Mouse (Mus musculus) adrenal gland, adult (tissue): Measurements from ENCODE around the gene Mapkap1.
A peak's percentile ranks its signal among the peaks of the same experiment; 100 is the strongest.

Experiments used
- DNase-seq, 2 experiments: peaks; one replicate each; pipeline ENCODE4 v3.0.0; 2022 to 2023; ENCODE audit warnings: low spot score in 1 of 2; ENCODE audit not compliant: inconsistent age in 2 of 2

Mapkap1 gene

DNA sequence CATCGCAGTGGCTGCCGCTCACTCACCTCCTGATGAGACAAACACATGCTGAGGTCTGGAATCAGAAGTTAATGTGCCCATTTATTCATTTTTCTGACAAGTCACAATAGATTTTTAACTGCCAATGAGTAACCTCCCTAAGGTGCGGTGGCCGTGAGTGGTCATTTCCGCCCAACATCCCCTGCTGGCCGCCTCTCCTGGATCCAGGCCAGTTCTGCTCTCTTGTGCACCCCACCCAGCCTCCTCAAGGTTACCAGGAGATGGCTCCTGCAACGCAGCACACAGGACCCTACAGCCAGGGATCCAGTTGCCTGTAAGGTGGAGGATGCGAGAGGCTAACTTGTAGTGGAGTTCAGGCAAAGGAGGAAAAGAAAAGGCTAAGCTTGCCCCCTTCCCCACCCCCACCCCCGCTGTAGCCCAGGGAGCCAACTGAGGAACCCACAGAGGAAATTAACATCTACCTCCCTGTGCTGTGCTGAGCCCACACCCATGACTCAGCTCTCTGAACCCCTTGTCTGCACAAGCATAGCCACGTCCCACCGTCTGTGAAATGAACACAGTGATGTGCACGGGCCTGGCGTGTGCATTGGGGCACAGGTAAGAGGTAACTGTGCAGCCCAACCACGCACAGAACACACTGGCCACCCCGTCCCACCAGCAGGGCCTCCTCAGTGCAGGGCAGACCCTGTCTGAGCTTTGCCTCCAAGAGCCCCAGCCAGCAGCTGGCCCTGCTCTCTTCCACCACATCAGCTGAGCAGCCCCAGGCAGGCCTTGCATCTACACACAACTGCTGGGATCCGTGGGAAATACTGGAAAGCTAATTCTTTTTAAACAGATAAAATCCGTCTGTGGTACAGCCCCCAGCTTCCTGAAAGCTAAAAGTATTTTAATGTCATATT lies 221.0 kb downstream of the Mapkap1 start:
- DNase-seq, result no peak

DNA sequence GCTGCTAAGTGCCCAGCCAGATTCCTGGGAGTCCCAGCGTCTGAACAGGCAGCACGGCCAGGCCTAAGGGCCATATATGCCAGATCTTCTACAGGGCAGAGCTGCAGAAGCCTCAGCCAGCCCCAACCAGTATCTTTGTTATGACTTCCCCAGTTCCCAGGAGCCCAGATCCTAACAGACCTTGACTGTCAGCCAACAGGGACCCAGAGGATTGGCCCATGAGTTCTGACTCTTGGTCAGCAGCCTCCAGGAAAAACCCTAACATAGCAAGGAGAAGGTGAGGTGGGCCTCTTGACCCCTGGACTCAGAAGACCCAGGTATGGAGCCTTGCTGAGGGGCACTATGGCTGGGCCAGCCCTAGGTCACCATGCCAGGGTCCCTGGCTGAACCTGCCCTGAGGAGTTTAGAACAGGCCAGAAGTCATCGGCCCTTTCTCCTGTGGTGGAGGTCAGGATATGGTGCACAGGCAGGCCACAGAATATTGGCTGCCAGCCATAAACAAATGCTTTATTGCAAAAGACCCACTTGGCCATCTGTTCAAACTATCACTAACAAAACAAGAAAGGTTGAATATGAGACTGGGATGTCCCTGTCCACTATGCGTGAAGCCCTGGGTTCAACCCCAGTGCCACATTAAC lies 222.5 kb downstream of the Mapkap1 start:
- peak in 1 of 2 experiments; percentile 84 for DNase-seq

DNA sequence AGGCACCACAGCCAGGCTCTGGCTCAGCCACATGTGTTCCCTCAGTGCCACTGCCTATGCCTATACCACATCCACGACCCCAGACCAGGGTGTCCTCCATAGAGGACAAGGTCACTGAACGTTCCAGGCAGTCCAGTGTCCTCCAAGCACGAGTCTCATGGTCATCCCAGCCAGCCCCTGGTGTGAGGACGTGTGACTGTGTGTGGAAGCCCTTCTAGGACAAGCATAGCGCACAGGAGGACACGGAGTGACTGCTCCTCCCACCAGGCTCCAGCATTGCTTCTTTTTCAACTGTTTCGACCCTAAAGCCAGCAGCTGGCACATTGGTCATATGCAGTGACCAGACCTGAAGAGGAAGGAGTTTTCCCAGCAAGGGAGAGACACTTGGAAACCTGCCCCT lies 223.2 kb downstream of the Mapkap1 start:
- DNase-seq, result peak; percentile 73 to 83

DNA sequence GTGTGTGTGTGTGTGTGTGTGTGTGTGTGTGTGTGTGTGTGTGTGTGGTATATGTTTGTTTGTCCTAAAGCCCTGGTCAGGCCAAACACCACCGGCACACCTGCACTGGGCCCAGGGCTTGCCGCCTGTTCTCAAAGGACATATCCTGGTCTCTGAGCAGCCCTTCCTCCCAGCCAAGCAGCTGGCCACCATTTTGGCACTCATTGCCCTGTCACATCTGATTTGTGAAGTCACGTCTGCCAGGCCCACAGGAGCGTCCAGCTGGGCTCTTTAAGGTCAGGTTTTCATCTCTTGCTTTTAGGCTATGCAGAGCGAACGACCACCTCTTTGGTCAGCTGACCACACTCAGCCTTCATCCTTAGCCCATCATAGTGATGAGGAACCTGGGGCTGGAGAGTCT lies 223.9 kb downstream of the Mapkap1 start:
- no peak for DNase-seq

DNA sequence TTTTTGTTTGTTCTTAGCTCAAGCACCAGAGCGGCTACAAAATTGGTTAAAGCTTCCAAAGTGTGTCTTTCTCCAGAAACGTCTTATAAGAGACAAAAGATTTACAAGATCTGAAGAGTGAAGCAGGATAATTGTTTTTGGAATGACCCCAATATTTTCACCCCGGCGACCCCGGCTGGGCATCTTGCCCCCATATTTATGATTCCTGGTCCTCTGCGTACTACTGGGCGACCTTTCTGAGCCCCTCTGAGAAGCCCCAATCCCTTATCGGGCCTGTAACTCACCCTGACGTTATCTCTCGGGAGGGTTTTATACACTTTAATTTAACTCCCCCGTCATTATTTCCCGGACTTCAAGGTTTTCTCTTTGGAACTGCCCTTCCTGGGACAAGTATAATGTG lies 225.5 kb downstream of the Mapkap1 start:
- peak in 1 of 2 experiments; percentile 27 for DNase-seq

DNA sequence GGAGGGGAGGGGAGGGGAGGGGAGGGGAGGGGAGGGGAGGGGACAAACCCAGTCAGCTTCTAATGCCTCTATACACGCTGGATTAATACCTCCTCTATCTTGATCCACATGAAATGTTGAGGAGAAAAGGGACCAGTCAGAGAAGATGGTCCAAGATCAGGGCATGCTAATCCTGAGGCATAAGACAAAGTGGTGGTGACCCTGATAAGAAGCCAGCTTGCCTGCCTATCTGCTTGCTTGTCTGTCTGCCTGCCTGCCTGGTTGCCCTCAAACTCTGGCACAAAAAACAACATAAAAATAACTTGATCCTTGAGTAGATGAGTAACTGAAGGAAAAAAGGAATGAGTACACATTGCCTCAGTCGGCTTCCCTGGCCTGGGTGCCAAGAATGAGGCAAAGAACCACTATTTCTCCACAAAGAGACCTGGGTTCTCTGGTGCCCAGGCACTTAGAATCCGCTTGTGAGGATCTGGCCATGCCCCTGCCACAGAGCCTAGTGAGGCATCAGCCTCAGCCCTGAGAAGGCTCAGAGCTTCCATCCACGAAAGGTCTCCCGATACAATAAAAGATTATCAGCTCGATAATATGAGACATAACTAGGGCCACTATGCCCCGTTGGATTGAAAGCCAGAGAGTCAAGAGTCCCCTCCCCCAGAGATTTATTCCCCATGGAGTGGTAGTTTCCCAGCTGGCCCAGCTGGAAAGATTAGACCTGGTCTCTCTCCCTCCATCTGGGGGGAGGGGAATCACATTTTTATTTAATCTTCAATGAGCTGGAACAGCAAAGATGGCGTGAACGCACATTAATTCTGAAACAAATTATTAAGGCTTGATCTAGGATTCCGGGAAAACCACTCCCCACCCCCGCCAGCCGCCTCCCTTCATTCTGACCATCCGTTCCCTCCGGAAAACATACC lies 228.9 kb downstream of the Mapkap1 start:
- peak; percentile 42 to 76 for DNase-seq

DNA sequence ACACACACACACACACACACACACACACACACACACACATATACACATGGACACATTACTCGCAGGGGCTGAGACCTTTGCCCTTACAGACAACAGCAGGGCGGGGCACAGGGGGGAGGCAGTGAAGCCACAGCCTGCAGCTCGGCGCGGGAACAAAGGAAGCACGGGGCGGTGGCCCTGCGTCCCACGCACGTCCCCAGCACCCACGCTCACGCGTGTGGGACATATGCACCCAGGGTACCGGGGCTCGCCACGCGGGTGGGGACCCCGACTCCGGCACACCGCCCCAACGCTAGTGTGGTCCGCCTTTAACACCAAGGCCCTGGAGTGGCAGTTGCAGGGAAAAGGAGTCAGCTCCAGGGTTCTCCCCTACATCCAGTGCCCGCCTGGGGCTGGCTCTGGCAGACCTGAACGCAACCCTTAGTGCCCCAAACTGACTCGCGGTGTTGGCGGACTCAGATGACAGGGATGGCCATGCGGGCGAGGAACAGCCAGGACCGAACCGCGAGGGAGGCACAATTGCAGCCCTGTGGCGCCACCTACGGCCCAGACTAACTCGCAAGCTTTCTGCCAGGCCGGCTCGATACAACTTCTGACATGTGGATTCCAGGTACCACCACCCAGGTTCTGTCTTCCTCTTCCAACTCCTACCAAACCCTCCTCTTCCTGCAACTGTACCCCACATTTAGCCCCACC lies 232.5 kb downstream of the Mapkap1 start:
- DNase-seq, result peak; percentile 91 to 96

DNA sequence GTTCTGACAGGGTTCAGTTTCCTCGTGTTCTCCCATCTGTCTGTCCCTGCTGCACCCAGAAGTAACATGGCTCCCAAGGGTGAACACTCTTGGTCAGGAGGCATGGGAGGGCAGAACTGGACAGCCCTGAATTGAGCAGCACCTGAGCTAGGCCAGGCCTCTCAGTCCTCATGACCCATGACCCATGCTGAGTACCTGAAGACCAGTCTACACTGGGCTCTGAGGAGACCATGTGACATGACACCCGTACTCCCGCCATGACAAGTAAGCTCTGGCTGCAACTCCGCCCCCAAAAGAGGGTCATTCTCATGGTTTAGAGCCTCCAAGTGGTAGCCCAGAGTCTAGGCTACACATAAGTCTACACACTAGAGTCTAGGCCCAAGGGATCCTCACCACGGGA lies 233.2 kb downstream of the Mapkap1 start:
- DNase-seq, result peak in 1 of 2 experiments; percentile 39

DNA sequence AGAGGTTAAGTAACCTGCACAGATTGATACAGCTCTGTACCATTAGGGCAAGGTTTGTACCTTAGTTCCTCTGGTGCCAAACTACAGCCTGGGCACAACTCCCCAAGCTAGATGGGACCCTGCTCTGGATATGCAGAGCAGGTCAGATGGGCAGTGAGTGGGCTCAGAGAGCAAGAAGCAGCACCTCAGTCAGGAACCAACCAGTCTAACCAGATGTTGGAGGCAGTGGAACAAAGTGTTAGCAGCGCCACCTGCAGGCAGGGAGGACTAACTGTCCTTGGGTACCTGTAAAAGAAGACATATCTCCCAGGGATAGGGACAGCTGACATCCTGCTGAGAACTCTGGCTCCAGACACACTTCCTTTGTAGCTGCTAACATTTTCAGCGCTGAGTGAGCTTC lies 235.8 kb downstream of the Mapkap1 start:
- peak in 1 of 2 experiments; percentile 45 for DNase-seq

DNA sequence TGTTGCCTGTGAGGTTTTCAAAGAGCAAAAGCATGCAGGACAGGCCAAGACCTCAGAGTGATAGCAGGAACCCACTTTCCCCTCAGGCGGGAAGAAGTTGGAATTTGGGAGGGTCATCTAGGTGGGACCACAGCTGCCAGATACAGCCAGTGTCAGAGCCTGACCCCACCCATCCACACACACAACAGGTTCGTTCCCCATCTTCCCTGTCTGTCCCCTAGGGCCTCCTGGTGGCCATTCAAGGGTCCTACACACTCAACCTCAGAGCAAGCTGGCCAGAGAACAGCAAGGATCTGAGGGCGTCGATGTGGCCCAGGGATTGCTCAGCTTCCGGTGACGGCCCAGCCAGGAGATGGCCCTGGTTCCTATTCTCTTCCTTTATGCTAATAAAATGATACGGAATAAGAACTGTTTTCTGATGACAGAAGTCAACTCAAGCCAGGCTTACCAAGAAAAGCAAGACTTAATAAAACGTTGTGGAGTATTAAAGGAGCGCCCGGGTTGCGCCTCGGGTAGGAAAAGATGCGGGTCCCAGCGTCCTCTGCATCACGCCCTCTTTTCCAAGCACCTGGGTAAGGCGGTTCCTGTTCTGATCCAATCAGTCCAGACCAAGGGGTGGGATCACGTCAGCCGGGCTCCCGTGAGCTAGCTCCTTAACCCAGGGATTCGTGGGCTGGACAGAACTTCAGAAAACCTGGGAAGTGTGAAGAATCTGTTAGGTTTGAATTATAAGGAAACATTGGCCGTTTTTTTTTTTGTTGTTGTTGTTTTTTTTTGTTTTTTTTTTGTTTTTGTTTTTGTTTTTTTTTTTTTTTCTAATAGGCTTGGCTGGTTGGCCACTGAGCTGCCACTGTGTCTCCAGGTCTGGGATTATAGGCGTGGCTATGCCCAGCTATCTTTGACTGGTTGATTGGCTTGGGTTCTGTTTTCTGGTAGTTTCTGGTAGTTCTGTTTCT lies 238.3 kb downstream of the Mapkap1 start:
- peak in 1 of 2 experiments; percentile 64 for DNase-seq

DNA sequence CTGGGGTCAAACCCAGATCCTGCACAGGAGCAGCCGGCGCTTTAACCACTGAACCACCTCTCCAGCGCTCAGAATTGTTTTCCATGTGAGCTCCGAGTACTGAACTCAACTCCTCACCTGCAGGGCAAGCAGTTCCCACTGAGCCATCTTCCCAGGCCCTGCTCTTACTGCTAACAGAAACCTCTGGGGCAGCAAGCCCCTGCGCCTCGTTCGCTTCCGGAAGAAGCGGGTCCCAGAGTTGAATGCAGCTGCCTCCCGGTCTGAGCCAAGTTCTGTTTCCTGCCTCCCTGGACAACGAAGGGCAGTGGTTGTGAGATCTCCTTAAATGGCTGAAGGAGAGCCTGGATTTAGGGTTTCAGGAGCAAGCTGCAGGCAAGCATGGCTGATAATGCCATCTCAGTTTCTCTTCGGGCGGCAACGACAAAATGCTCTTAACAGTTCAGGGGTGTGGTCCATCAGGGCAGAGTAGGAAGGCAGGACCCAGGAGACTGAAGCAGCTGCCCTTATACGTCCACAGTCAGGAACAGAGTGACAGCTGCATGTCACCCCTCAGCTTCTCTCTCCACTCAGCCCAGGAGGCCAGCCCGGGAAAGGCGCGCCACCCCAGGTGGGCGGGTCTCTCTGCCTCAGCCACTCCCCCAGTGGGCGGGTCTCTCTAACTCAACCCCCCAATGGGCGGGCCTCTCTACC lies 239.4 kb downstream of the Mapkap1 start:
- DNase-seq, result peak; percentile 81 to 89

DNA sequence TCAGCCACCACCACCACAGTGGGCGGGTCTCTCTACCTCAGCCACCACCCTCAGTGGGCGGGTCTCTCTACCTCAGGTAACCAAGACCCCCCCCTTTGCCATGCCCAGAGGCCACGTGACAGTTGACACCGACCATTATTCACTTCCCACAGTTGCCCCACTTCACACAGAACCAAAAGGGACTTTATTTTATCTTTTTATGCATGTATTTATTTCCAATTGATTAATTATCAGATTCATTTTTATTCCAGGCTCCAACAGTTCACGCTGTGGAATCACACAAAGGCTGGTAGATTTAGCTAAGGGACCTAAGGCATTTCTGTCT lies 239.9 kb downstream of the Mapkap1 start:
- no peak for DNase-seq

DNA sequence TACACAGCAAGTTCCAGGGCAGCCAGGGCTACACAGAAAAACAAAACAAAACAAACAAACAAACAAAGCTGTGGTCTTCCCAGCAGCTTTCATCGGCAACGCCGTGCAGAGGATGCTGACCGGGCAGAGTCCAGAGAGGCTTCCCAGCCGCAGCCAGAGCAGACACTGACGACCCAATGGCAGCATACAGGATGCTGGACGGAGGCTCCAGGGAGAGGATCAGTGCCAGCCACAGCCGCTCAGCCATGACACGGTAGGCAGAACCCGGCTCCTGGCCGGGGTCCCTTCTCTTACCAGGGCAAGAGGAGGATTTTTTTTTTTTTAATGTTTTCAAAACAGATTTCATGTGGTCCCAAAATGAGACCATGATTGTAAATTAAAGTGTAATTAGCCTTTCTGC lies 240.8 kb downstream of the Mapkap1 start:
- DNase-seq, result no peak

DNA sequence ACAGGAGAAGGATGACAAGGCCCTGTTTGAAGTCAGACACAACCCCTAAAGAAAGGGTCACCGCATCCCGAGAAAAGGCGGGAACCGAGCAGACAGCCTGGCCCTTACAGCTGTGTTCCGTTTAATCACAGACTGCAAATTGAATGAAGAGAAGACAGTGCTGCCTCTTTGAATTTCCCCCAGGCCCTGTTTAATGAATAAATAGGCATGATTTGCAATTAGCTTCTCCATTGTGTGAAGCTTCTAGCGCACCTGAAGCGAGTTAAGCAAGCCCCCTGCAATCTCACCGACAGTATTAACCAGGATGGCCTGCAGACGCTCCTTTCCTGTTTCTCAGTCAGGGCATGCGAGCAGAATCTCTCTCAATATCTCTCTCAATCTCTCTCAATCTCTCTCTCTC lies 261.2 kb downstream of the Mapkap1 start:
- no peak for DNase-seq

DNA sequence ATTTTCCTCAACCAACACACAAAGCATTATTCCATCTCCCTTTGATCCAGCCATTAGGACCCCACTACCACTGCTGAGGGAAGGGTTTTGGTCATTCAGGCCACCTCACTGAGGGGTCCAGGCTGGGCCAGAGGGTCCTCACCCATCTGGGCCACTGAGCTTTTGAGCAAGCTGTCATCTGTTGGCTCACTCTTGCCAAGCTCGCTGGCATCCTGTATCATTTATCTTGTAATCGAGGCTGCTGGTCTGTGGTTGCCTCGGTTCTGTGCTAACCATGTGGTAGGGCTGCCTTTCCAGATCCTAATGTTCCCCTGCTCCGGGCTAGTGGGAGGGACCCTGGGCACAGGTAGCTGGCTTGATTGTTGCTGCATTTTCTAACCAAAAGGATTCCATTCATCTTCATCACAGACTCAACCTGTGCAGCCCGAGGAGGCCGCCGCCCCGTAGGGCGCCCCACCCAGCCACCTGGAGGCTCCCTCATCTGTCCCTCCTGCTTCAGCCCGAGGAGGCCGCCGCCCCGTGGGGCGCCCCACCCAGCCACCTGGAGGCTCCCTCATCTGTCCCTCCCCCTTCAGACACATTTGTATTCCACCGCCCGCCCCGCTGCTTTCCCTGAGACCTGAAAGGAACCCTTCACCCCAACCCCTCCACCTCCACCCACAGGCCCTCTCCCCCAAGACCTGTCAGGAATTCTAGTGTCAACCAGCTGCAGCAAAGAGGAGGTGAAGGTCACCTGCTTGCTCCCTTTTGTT lies 262.0 kb downstream of the Mapkap1 start:
- DNase-seq, result no peak

DNA sequence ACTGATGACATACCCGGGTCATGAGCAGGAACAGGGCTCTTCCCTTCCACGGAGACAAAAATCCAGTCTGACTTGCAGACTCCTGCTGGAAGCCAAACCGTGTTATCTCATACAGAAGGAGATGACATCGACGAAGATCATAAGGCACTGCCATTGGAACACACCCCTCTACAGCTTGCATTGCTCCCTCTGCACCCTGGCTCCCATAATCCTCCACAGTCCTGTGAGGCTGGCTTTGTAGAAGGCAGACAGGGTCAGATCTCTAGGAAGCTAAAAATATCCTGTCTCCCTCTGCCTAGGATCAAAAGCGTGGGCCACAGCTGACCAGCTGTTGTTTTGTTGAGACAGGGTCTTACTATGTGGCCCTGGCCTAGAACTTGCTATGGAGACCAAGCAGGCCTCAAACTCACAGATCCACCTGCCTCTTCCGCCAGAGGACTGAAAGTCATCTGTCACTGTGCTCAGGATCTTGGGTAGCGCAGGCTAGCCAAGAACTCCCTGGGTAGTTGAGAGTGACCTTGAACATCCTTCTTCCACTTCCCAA lies 262.7 kb downstream of the Mapkap1 start:
- DNase-seq, result no peak

DNA sequence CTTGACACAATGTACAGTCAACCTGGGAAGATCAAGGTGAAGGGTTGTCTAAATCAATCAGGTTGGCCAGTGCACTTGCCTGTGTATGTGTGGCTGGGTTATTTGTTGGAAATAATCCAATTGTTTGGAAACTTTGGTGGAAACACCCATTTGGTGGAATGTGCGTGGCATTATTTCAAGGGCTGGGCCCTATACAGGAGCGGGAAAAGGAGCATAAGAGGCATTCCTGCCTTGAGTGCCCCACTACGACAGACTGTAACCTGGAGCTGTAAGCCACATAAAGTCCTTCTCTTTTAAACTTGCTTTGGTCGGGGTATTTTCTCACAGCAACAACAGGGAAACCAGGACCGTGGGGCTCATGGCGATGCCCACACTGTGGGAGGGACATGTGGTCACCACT lies 263.9 kb downstream of the Mapkap1 start:
- DNase-seq, result no peak

DNA sequence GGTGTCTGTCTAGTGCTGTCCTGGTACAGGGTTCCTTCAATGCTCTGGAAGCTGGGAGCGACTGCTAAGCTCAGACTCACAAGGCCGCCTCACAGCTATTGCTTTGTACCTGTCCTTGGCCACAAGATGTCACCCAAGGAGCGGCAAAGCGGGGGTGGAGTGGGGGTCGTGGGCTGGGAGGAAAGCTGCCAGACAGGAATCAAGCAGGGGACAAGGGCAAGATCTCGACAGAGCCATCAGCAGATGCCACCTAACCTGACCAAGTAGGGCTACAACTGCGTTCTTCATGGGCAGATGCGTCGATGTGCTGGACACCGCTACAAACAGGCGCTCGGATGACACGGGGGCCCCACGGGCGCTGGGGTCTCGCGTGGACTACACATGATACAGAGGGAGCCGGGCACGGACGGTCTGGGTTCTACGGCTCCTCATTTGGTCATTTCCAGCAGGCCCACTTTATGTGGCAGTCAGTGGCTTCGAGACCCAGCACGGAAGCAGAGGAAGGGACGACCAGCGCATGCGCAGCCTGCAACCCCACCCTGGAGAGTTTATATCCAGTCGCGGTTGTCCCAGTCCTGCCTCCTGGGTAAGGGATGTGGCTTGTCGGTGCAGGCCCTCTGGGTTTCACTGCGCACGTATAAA lies 264.9 kb downstream of the Mapkap1 start:
- peak; percentile 49 to 74 for DNase-seq
